Comparison of ENCODE assay signal across 23 mouse cellular contexts in the genomic region with DNA sequence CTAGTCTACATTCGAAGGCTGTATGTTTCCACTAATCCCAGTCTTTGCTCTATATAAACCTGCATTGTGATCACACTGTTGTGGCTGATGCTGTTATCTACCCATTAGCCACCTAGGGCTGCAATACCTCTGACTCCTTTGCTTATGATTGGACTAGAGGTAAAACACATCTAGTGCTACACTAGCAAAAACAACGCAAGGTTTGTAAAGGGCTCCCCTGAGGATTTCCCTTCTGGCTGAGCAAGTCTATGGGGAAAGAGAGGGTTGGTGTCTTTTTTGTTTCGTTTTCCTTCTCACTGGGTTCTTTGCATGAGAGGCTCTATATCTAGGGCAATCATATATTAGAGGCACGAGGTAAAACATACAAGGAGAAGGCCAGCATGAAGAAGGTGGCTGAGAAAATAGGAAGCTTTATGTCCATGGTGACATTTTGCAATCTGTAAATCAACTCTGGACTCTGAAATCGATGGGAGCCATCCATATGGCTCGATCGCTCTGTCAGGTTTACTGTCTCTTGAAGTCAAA. TPM values are rescaled to one million over a fixed set of nuclear protein-coding genes. Genes with fewer than 3 reads are reported as not detected.
DNase-seq lines count a peak whose midpoint lies in the region; ATAC-seq lines count a peak whose summit lies in the region.
"Had no signal": no experiment of that assay in that cellular context is flagged by ENCODE, and none has a peak within 500 bp of the region (broad histone marks: within the 10 kb centered on the region; RNA-seq: fewer than 3 reads in every experiment).

No protein-coding gene starts in this region.

- H3K36me3 ChIP-seq in splenic B cell, adult 2 months (ENCODE audit: control insufficient read depth, insufficient read depth, low read length, poor library complexity, severe bottlenecking): no peaks in the 10 kb centered on the region
- H3K36me3 ChIP-seq: embryonic facial prominence, embryonic 10.5 days; embryonic facial prominence, embryonic 12.5 days; forebrain, embryonic 15.5 days; G1E had no signal

- peak; percentile 27 for ATAC-seq in CD4-positive, CD25-positive, alpha-beta regulatory T cell, adult 4 months
- ATAC-seq in activated CD4-positive, CD25-positive, alpha-beta regulatory T cell, adult 4 months: peak; percentile 3
- ATAC-seq: forebrain, embryonic 13.5 days; forebrain, embryonic 15.5 days; Patski had no signal

- H3K27me3 ChIP-seq in splenic B cell, adult 2 months (ENCODE audit: control insufficient read depth, insufficient read depth, low read length, poor library complexity, severe bottlenecking): no peaks in the 10 kb centered on the region
- H3K27me3 ChIP-seq: embryonic facial prominence, embryonic 12.5 days; forebrain, embryonic 13.5 days; forebrain, embryonic 15.5 days; Patski had no signal

- peak; percentile 33 to 54 for DNase-seq in spleen, postnatal 36 days (ENCODE audit: low spot score in 2 of 2)
- DNase-seq in spleen, adult 18-20 months: no peak
- DNase-seq in splenic B cell, adult 2 months (ENCODE audit: low read depth, low spot score): peak; percentile 54
- DNase-seq in lung, postnatal 36 days: no peak
- DNase-seq in left cerebral cortex, adult 9 months (ENCODE audit: low spot score in 2 of 2): no peak
- DNase-seq in embryo, embryonic 11 days: no peak
- DNase-seq: adrenal gland, adult 2 months; adrenal gland, postnatal 10 days; adrenal gland, postnatal 25 days; cerebellum, adult 11 months; cerebellum, adult 18-20 months; cerebellum, adult 8-10 months; cerebellum, adult 9-11 months; cerebellum, postnatal 14 days; cerebellum, postnatal 36 days had no signal

RNA-seq across cellular contexts. Expression of a gene that starts 48.5 kb away (rescaled TPM):
- polyA plus RNA-seq in CD4-positive, CD25-positive, alpha-beta regulatory T cell, adult 4 months (2017; shearing (Covaris generic)): 10 to 100 TPM; 26.0 to 26.3 TPM
- polyA plus RNA-seq in activated CD4-positive, CD25-positive, alpha-beta regulatory T cell, adult 4 months (2017; shearing (Covaris generic)): 10 to 100 TPM; 30.4 to 37.0 TPM
- polyA plus RNA-seq: G1E had no signal

Comparison
In these comparisons a context has a peak if more than half of its experiments do, and no peak if none do; other contexts are left out.
1. DNase-seq: peak in spleen, postnatal 36 days (2 of 2) and splenic B cell, adult 2 months (single experiment); none in spleen, adult 18-20 months (0 of 2), lung, postnatal 36 days (single experiment), left cerebral cortex, adult 9 months (0 of 2) and embryo, embryonic 11 days (single experiment).